Mouse (Mus musculus): ENCODE results near the gene Cdc42bpg.
A peak's percentile ranks its signal among the peaks of the same experiment; 100 is the strongest.
"Not testable (repeated sequence)": the region's sequence is repeated elsewhere in the genome, so short reads cannot be mapped to it uniquely, and the experiment has no call there.

Cdc42bpg gene

DNA sequence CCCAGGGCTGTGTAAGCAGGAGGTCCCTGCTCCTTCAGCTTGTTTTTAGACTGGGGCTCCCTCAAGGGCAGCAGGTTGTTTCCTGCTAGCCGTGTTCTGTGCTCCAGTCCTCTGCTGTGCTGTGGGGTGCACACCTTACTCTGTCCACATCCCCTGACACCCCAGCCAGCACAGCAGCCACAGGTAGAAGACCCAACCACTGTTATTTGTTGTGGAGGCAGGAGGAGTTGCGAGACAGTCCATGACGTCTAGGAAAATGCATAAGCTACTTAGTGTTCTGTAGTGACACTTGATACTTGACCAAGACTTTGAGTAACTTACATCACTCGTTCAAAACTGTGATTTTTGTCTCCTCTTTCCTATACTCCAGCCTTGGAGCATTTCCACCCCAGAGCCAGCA, 7.3 kb upstream of the Cdc42bpg start:
- DNase-seq = no peak

DNA sequence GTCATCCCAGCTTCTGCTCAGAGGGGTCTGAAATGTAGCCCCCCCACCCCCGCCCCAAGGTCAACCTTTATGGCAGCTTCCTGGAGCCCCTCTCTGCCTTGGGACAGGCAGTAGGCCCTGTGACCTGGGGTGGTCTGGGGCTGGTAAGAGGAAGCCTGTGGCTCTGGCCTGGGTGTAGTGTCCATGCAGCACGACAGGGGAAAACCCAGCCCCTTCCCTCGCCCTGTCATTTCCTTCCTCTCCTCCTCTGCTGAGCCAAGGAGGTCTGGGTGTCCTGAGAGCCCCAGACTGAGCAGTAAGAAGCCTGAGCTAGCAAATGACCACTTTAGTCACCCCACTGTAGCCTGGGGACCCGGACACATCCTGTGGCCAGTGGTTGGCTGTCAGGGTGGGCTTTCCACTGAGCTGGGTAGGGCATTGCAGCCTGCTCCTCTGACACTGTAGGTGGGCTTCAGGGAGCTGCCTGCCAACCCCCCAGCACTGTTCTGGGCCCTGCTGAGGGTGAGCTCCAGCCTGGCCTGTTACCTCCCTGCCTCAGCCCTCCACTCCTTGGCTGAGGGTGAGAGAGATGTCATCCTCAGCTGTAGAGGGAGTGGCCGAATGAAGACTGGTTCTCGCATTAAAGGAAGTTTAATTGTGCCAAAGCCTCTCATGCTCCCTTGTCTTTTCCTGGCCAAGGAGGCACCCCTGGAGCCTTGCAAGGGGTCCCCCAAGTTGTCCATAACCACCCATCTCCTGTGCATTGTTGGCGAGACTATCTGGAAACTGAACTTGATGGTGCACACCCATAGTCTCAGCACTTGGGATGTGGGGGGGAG, 6.6 kb upstream of the Cdc42bpg start:
- peak in 1 of 2 experiments; percentile 55 for DNase-seq

DNA sequence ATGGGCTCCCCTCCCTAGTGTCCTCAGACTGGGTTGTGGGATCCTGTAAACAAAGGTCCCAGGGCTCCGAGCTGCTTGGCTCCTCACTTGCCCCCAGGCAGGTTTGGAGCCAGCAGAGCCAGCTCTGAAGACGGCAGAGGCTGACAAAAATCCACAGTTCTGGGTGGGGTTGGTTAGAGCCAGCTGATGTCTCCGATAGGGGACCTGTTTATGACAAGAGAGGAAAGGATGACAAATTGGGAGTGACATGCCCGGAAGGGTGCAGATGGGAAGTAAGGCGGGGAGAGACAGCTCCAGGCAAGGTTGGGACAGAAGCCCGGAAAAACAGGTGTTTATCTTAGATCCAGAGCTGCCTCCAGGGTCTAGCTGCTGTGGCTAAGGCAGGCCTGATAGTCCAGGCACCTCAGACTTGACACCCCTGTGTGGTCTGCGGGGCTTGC, 5.8 kb upstream of the Cdc42bpg start:
- peak; percentile 46 to 69 for DNase-seq

DNA sequence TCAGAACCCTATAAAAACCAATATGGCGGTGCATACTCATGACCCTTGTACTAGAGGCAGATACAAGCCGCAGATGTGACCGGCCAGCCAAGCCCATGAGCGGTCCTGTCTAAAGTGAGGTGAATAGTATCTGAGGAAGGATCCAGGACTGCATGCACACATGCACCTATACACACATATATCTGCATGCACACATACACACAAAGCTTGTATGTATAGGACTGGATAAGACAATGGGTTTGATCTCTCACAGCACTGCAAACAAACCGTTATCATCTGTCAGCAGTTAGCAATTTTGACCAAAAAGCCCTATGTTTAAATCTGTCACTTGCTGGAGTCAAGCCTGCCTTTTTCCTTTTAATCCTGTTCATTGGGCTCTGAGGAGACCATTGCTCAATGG, 4.1 kb upstream of the Cdc42bpg start:
- no peak for DNase-seq

DNA sequence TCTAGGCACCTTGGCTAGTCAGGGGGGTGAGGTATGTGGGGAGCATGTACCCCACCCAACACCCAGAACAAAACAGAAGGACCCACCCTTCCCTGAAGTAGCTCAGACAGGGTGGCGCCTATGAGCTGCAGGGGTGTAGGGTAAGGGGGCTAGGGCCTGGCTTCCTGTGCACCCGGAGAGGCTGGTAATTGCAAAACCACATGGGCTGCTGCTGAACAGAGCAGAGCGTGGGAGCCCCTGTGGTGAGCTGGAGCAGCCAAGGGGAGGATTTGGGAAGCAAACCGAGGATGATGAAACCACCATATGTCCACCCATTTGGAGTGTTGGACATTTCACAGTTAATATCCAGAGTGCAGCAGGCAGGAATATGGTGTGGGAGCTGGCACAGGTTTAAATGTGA, 3.7 kb upstream of the Cdc42bpg start:
- no peak for DNase-seq

DNA sequence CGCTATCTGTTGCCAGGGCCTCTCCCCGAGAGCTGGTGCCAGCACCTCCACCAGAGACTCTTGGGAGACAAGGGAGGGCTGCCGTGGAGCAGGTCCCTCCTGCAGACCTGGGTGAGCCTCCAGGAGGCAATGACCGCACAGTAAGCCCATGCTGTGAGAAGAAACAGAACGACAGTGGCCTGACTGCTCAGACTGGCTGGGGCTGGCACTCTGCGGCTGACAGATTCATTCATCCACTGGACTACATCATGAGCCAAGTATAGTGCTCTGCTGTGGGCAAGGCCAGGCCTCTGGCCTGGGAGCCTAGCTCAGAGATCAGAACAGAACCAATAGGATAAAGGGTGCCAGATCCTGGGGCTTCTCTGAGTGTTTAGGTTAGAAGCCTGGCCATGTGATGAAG, 2.4 kb upstream of the Cdc42bpg start:
- DNase-seq = no peak

DNA sequence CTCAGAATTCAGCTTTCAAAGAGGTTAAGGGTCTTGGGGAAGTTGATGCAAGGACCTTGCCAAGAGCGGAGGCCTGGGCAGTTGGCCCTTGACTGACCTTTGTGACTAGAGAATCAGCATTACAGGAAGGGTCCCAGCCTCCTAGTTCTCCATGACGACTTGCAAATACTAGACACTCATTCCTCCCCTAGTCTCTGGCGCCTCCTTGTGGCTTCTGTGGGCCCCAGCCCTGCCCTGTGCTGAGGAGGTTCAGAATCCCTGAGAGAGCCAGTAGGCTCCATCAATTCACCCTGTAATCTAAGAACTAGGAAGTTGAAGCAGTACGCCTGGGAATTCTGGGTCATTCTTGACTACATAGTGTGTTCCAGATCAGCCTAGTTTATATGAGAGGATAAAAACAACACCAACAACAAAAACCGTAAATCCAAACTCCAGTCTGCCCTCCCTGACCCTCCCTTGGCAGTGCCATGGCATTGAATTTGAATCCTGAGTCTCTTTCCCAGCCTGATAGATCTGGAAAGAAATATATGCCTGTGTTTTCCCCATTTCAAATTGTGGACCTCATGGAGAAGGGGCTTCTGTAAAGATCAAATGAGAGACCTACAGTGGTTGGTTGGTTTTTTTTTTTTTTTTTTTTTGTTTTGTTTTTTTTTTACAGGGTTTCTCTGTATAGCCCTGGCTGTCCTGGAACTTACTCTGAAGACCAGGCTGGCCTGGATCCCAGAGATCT, 1.3 kb upstream of the Cdc42bpg start:
- DNase-seq = peak; percentile 89 to 94

DNA sequence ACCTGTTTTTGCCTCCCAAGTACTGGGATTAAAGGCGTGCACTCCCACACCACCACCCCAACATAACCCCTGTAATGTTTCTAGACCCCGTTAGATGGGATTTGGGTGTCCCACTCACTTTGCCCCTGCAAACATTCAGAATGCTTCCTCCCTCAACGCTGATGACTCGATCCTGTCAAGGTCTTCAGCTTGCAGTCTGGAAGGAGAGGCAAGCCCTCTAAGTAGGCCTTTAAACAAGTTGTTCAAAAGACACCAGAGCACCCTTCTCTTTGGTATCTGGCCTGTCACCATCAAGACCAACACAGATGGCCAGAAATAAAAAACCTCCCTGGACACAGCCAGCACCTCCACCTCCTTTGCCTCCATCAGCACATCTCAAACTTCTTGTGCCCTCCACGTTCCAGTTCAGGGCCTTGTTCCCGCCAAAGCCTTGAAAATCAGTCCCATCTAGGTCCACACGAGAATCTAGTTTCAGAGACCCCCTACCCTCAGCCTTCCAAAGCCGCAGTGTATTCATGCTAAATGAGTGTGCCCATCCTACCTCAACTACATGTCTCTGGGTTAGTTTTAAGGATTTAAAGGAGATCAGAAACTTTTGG, 640 bp upstream of the Cdc42bpg start:
- no peak for DNase-seq

DNA sequence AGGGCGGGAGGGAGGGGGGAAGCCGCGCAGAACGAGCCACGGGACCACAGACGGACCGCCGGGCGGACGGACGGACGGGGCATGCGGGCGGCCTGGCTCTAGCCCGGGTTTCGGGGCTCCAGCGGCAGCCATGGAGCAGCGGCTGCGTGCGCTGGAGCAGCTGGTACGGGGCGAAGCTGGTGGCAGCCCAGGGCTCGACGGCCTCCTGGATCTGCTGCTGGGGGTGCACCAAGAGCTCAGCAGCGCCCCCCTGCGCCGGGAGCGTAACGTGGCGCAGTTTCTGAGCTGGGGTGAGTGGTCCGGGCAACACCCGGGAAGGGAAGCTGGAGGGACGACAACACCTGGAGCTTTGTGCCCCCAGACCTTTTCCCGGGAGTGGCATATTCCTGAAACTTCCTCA, 330 bp downstream of the Cdc42bpg start:
- DNase-seq = peak; percentile 80 to 94

DNA sequence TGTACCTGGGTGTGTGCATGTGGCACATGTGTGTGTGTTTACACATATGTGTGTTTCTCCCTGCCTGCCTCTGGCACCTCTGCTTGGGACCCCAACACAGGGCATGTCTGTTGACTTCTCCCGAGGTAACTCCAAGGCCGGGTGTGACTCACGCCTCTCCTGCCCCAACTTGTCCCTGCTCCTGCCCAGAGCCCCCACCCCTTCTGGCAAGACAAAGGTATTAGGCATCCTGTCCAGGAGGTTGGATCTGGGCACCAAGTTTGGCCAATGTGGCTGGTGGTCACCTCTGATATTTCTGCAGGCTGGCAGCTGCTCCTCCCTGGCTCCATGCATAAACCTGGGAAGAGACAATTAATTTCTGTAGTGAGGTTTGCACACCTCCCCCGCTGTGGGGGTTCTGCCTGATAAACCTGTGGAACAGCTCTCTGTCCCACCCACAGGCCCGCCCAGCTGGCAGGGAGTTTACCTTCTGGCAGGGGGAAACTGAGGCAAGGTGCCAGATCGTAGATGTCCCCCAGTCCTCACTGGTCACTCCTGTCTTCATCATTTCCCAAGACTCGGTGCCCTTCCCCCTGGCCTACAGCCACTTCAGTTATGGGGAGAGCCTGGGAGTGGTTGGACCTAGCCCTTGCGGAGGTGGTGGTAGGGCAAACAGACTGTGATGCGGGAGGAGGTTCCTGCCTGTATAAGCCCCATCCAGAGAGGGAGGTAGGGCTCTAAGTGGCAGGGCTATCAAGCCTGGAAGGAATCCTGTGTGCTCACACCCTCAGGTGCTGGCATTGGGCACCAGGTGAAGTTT, 1.7 kb downstream of the Cdc42bpg start:
- no peak for DNase-seq

DNA sequence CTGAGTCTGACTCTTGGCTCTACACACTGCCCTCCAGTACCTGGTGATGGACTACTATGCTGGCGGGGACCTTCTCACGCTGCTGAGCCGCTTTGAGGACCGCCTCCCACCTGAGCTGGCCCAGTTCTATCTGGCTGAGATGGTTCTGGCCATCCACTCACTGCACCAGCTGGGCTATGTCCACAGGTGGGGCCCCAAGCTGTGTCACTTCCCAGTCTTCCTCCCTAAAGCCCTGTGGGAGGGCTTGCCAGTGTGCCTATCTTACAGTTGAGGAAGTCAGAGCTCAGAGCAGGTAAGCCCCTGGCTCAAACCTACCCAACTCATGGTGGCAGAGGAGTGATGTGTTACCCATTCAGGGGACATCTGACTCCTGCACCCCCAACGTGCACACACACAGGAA, 3.9 kb downstream of the Cdc42bpg start:
- no peak for DNase-seq

DNA sequence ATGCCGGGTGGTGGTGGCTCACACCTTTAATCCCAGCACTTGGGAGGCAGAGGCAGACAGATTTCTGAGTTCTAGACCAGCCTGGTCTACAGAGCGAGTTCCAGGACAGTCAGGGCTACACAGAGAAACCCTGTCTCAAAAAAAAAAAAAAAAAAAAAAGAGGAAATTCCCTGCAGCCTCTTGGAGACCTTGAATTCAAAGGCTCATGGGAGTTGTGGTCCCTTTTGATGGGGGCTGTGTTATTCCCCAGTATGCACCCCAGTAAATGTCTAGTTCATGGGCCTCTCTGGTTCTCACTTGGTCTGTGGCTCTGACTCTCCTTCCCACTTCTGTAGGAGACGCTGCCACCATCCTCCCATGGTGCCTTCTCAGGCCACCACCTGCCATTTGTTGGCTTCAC, 5.5 kb downstream of the Cdc42bpg start:
- not testable (repeated sequence) for DNase-seq

DNA sequence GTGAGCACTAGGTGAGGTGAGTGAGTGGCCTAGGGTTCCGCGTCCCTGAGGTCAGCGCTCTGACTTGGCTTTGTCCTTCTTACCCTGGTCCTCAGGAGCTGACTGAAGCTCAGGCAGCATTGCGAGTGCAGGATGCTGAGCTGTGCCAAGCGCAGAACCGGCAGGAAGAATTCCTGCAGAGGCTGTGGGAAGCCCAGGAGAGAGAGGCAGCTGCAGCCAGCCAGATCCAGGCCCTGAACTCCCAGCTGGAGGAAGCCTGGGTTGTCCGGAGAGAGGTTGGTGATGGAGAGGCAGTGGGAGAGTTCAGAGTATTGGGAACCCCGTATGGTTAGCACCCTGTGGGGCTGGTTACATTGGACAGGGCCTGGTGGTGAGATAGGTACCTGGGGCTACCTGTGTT, 7.5 kb downstream of the Cdc42bpg start:
- DNase-seq = no peak

DNA sequence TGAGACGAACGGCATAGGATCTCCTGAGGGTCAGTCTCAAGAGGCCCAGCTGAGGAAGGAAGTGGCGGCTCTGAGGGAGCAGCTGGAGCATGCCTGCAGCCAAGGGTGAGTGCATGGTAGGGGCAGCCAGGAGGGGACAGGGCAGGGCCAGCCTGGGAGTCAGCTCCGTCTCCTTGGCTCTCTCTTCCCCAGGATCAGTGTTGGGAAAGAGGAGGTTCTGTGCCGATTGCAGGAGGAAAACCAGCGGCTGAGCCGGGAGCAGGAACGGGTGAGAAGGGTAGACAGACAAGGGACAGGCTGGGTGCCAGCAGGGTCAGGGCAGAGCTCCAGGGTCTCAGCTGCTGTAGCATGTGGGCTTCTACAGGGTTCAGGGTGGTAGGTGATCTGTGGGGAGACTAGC, 8.3 kb downstream of the Cdc42bpg start:
- no peak for DNase-seq

DNA sequence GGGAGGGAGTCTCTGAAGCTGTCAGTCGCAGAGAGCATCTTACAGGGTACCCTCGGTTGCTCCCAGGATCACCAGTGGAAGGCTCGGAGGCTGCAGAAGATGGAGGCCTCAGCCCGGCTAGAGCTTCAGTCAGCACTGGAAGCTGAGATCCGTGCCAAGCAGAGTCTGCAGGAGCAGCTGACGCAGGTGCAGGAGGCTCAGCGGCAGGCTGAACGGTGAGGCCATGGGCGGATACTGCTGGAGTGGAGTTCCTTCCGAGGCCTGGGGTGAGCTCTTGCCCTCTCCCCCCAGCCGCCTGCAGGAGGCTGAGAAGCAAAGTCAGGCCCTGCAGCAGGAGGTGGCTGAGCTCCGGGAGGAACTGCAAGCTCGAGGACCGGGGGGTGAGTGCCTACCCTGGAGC, 9.3 kb downstream of the Cdc42bpg start:
- no peak for DNase-seq

DNA sequence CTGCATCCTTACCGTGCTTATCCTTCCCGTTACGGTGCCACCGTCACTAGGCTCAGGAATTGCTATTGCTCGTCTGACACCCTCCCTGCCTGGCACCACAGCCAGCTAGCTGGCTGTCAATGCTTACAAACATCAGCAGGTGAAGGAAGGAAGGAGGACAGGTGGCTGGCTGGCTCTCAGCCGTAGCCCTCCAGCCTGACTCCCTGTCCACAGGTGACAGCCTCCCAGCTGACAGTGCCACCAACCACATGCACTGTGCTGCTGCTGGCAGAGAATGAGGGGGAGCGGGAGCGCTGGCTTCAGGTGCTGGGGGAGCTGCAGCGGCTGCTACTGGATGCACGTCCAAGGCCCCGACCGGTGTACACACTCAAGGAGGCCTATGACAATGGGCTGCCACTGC, 11.9 kb downstream of the Cdc42bpg start:
- DNase-seq = no peak

DNA sequence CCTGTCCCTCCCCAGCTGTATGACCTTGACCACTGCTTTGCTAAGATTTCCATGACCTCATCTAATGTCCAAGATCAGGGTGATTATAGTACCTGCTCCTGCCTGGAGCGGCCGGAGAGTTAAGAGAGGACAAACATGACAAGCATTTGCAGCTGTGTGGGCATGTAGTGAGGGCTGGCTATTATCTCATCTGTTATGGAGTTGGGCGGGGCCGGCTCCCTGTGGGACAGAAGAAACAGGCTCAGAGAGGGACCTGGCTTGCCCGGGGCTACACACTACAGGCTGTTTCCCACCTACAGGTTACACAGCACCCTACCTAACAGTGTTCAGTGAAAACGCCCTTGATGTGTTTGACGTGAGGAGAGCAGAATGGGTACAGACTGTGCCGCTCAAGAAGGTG, 15.1 kb downstream of the Cdc42bpg start:
- no peak for DNase-seq

DNA sequence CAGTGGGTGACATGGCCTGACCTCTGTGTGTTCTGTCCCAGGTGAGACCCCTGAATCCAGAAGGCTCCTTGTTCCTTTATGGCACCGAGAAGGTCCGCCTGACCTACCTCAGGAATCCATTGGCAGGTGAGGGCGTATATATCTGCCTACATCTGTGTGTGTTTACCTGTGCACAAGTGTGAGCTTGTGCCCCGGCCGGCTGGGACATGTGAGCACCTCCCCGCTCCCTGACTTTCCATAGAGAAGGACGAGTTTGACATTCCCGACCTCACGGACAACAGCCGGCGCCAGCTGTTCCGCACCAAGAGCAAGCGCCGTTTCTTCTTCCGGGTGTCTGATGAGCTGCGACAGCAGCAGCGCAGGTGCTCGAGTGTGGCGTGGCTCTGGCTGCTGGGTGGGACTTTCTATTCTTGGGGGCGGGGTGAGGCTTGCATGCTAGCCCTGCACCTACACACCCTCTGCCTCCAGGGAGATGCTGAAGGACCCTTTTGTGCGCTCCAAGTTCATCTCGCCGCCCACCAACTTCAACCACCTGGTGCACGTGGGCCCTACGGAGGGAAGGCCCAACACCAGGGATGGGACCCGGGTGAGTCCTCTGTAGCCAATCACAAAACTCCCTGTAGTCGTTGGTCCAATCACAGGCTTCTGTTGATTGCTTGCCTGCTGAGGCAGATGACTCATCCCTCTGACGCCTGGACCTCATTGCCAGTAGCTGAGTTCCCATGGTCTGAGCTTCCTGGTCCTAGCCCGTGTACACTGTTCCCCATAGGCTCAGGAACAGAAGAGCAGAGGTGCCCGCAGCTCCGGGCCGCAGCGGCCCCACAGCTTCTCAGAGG, 15.7 kb downstream of the Cdc42bpg start:
- DNase-seq = no peak

DNA sequence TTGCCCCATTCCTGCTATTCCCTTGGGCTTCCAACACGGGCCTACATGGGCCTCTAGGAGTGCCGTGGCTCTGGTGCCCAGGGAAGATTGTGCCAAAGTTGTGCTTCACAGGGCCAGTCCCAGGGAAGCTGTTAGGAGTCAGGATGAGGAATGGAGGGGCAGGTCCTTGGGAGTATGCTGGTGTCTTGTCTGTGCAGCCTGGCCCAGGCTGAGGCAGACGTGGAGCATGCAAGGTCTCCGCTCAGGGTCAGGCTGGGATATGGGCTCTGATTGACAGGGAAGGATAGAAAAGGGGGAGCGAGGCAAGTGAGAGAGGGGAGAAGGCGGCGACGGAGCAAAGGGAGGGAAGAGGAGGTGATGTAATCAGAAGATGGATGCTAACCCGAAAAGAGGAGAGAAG, 18.5 kb downstream of the Cdc42bpg start:
- DNase-seq = no peak

DNA sequence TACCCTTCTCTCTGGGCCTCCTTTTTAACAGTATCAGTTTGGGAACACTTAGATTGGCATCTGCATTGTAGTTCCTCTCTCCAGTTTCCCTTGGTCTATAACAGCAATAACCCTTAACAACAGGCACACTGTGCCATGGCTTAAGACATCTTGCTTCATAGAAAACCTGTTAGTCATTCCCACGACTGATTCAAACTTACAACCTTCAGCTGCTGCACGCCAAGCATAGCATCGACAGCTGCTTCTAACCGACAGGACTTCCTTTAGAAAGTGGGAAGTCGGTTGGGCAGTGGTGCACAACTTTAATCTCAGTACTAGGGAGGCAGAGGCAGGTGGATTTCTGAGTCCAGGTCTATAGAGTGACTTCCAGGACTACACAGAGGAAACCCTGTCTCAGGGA, 24.9 kb downstream of the Cdc42bpg start:
- no peak for DNase-seq

DNA sequence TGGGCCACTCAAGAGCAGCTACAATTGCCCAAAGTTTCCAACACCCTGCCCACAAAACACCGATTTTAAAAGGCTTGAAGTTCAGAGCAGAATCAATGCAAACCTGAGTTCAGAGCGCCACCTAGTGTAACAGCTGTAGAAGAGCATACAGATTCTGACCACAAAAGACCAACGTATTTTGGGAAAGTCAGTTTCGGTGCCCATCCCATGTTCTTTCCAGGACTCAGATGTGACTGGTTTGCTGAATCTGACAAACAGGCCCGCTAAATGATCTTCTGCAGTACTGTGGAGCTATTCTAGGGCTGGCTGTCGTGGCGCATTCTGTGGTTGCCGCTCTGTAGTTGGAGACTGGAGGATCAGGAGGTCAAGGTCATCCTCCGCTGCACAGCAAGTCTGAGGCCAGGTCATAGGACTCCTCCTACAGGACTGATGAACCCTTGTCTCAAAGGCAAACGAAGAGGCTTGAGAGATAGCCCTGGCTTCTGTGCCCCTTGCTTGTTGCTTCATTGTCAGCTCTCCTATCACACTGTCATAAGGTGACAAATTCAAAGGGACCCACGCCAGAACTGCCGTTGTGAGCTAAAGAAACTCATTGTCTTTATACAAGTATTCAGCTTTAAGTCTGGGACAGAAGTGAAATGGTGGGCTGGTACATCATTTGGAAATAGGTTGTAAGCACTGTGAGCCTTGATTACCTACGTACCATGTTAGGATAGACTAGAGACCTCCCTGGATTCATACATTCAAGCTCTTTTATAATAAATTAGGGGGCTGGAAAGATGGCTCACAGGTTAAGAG, 25.7 kb downstream of the Cdc42bpg start:
- DNase-seq = peak; percentile 49 to 71

All from kidney, postnatal 36 days (tissue).